Mouse (Mus musculus): Measurements from ENCODE around the gene Mef2d. TPM values are rescaled to one million over a fixed set of nuclear protein-coding genes. Genes with fewer than 3 reads are reported as not detected.
A peak's percentile ranks its signal among the peaks of the same experiment; 100 is the strongest.

Gene Mef2d
- 100 to 1,000 TPM; 115 to 120 TPM for total RNA-seq (2021)

- DNase-seq: peak; percentile 96
Observed at GRCm38 (mm10) chr3:88141787-88142523, at the start of gene Mef2d. Mef2d (plus strand) TSS chr3:88142372.

GRCm38 (mm10) chr3:88094126-88094525 is 48.0 kb upstream of the Mef2d start:
- DNase-seq: no peak

- no peak for DNase-seq
Observed at GRCm38 (mm10) chr3:88097666-88098065, 44.5 kb upstream of the Mef2d start.

GRCm38 (mm10) chr3:88100251-88100650 is 41.9 kb upstream of the Mef2d start:
- DNase-seq: peak; percentile 22

DNA sequence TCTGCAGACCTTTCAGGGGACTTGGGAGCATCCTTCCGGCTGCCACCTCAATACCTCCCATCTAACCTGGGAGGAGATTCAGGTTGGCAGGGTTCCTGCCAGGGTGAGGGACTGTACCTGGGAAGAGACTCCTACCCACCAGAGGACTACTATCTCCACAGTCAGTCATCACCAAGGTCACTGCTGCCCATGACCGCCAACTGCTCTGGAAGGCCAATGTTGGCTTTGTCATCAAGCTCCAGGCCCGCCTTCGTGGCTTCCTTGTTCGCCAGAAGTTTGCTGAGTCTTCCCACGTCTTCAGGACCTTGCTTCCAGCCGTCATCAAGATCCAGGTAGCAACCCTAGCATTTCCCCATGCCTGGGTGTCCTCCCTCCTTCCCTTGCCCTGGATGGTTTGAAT is 40.4 kb upstream of the Mef2d start:
- DNase-seq: no peak

GRCm38 (mm10) chr3:88102196-88102595 is 40.0 kb upstream of the Mef2d start:
- DNase-seq: no peak

- peak; percentile 18 for DNase-seq
Observed at GRCm38 (mm10) chr3:88102611-88103010, 39.6 kb upstream of the Mef2d start.

GRCm38 (mm10) chr3:88106126-88106525 is 36.0 kb upstream of the Mef2d start:
- DNase-seq: no peak

DNA sequence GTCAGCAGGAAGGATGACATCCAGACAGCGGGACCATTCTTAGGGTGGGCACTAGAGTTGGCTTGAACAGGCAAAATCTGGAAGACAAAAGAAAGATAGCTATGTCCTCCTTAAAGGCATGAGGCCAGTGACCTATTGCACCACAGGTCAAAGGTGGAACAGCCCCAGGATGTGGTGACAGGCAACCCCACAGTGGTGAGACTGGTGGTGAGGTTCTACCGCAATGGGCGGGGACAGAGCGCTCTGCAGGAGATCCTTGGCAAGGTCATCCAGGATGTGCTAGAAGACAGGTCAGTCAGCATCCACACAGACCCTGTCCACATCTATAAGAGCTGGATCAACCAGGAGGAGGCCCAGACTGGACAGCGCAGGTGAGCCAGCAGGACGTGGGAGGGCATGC is 33.0 kb upstream of the Mef2d start:
- no peak for DNase-seq

- DNase-seq: peak; percentile 24
Observed at GRCm38 (mm10) chr3:88114396-88114795, 27.8 kb upstream of the Mef2d start.

- peak; percentile 67 for DNase-seq
Observed at GRCm38 (mm10) chr3:88120117-88120651, 22.0 kb upstream of the Mef2d start.

GRCm38 (mm10) chr3:88121164-88122131 is 20.7 kb upstream of the Mef2d start:
- DNase-seq: no peak

- no peak for DNase-seq
Observed at GRCm38 (mm10) chr3:88125195-88125594, 17.0 kb upstream of the Mef2d start.

- DNase-seq: no peak
Observed at GRCm38 (mm10) chr3:88126181-88126580, 16.0 kb upstream of the Mef2d start.

DNA sequence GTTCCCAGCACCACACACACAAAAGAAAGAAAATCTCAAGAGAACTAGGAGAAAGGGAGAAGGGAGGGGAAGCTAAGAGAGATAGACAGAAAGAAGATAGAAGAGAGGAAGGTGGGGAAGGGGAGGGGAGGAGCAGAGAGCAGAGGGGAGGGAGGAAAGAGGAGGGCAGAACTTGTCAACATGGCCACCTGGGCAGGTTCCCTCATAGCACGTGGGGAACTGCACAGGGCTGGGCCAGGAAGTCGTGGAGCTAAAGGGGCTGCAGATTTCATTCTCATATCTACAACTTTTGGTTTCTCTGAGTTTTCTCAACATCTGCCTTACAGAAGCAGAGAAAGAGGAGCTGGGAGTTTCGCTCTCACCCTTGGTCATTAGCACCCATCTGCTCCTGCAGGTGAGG is 14.5 kb upstream of the Mef2d start:
- no peak for DNase-seq

DNA sequence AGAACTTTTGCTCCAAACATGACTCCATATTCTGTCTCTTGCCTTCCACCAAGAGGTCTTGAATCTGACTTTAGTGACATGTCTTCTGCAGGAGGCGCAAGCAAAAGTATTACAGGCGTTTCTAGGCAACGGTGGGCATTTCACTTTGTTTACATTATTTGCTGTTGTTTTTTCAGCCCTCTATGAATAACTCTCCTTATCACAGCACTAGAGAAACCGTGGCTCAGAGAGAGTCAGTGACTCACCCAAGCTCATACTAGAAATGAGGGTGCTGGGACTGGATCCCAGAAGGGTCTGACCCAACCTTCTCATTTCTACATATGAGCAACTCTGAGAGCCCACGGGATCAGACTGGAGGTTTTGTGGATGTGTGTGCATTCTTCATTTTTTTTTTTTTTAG is 14.1 kb upstream of the Mef2d start:
- no peak for DNase-seq

DNA sequence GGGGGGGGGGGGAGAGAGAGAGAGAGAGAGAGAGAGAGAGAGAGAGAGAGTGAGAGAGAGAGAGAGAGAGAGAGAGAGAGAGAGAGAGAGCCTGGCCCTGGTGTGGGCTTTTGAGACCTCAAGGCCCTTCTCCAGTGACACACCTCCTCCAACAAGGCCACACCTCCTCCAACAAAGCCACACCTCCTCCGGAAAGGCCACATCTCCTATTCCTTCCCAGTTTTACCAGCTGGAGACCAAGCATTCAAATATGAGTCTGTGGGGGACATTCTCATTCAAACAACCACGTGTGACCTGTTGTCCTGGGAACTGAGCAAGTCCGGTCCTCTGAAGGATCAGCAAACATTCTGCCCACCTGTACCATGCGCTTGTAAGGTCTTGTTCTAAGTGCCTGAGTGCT is 13.2 kb upstream of the Mef2d start:
- no peak for DNase-seq

GRCm38 (mm10) chr3:88131071-88131470 is 11.1 kb upstream of the Mef2d start:
- no peak for DNase-seq

GRCm38 (mm10) chr3:88132492-88132891 is 9.7 kb upstream of the Mef2d start:
- DNase-seq: no peak

DNA sequence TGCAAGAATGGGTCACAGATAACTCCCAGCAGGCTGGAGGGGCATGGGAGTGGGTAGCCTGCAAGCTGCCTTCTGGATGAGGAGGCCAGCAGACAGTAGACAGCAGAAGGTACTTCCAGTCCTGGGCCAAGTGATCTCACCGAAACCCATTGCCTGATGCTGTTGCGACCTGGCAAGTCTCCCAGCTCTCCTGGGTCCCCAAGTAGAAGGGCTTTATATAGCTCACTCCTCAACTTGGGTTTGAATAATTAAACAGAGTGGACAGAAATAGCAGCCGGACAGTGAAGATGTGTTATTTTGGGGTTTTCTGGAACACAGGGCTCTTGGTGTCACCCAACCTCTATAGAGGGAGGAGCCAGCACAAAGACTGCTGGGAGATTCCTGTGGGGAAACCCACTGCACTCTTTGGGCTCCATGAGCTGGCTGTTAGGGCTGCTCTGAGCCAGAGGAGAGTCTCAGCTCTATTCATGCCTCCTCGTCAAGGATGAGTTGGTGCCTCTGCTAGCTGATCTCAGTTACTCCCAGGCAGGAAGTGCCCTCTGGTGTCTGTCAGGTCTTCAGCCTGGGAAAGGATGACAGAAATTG is 8.9 kb upstream of the Mef2d start:
- DNase-seq: peak; percentile 81

DNA sequence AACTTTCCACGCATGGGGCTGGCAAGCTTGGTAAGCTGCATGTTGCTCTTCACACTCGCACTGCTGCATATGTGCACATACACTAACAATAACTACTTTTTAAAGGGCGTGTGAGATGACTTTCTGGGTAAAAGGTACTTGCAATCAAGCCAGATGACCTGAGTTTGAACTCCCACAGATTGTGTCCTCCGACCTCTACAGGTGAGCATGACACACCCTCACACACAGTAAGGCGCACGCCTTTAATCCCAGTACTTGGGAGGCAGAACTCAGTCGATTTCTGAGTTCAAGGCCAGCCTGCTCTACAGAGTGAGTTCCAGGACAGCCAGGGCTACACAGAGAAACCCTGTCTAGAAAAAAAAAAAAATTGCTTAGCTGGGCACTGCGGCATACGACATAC is 5.8 kb upstream of the Mef2d start:
- no peak for DNase-seq

GRCm38 (mm10) chr3:88136945-88137494 is 5.2 kb upstream of the Mef2d start:
- DNase-seq: no peak

GRCm38 (mm10) chr3:88137821-88138220 is 4.4 kb upstream of the Mef2d start:
- no peak for DNase-seq

Measured in heart, postnatal 4 days (tissue).